Mouse (Mus musculus): Measurements from ENCODE around the gene Ipmk.

- TF ChIP-seq ZC3H11A (IDR thresholded peaks at IDR 0.05; ENCODE audit: borderline replicate concordance, low read depth, low read length) (peak; percentile 92), HCFC1 (IDR thresholded peaks at IDR 0.05; ENCODE audit: borderline replicate concordance, insufficient read depth, low read length) (no peak), MAFK (IDR thresholded peaks at IDR 0.05; ENCODE audit: insufficient read depth, low read depth, low read length) (no peak), ZNF384 (IDR thresholded peaks at IDR 0.05; ENCODE audit: low read depth, low read length) (no peak)
Measured at GRCm38 (mm10) chr10:71479700-71480325, 132.2 kb downstream of the Ipmk start.

Data from ES-E14 (cell line).